Mouse (Mus musculus) embryonic fibroblast, embryonic 13.5 days (primary cell): Measurements from ENCODE around the gene Agtr1b.

Source experiments
- CTCF ChIP-seq: IDR thresholded peaks from 2 replicates; pipeline ENCODE4 v1.5.1; 2011; ENCODE audit warnings: mild to moderate bottlenecking, control low read depth, low read length, moderate library complexity, borderline replicate concordance; ENCODE audit not compliant: insufficient read depth
- POLR2A ChIP-seq: IDR thresholded peaks from 2 replicates; pipeline ENCODE4 v1.6.1; 2011; ENCODE audit warnings: low read depth, mild to moderate bottlenecking, control low read depth, low read length, moderate library complexity

DNA sequence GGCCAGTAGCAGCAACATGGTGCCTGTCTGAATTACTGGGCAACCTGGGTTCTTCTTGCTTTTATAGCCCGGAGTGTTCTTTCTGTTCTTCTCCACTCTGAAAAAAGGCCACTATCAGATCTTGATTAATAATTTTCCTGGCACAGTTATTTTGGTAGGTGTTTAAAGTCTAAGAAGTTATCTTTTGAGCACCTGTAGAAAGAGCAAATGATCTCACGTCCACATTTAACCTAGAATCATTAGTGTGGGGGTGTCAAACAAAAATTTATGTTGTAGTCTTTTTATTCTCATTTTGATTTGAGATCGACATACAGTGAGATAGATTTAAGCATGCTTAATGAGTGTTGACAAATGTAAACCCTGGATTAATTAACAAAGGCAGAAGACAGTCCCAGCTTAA is 91.3 kb downstream of the Agtr1b start, which contains the start of gene Cpb1:
- TF ChIP-seq CTCF (no peak), POLR2A (no peak)
